8 mouse cellular contexts compared by ENCODE assay signal in genomic region chr4:41313722-41314121, GRCm38 (mm10). TPM values are rescaled to one million over a fixed set of nuclear protein-coding genes. Genes with fewer than 3 reads are reported as not detected.
DNase-seq lines count a peak whose midpoint lies in the region; ATAC-seq and TF ChIP-seq lines count a peak whose summit lies in the region.

No protein-coding gene starts in this region.

- TF ChIP-seq EP300 in liver, postnatal 0 days (IDR thresholded peaks at IDR 0.05; ENCODE audit: low read depth) = no peak

- ATAC-seq in liver, postnatal 0 days = no peak

- H3K4me1 ChIP-seq in lung, adult 2 months (ENCODE audit: control insufficient read depth, insufficient read depth, low read length) = peaks cover 5% of the 10 kb centered on the region; the same call in 1 of the 2 replicates
- H3K4me1 ChIP-seq in cortical plate, adult 2 months (ENCODE audit: control insufficient read depth, insufficient read depth, low read length) = peaks cover 9% of the 10 kb centered on the region
- H3K4me1 ChIP-seq in hindbrain, embryonic 10.5 days (replicated peaks) = peaks cover 23% of the 10 kb centered on the region
- H3K4me1 ChIP-seq in liver, postnatal 0 days (ENCODE audit: insufficient read depth) = peaks cover 37% of the 10 kb centered on the region

- TF ChIP-seq CTCF in lung, adult 2 months (IDR thresholded peaks at IDR 0.05; ENCODE audit: insufficient read depth, low read length) = no peak
- no peak for TF ChIP-seq CTCF in cortical plate, adult 2 months (IDR thresholded peaks at IDR 0.05; ENCODE audit: extremely low read depth, insufficient read depth, low read length)
- TF ChIP-seq CTCF in liver, postnatal 0 days (IDR thresholded peaks at IDR 0.05; ENCODE audit: low read depth) = no peak

- peak overlapping the region; percentile 78 for H3K4me2 ChIP-seq in liver, postnatal 0 days (ENCODE audit: low read depth, low read length)

- peak overlapping the region; percentile 98 for H3K9ac ChIP-seq in liver, postnatal 0 days (replicated peaks)

- H3K27ac ChIP-seq in cortical plate, adult 2 months (ENCODE audit: insufficient read depth, low read length) = no peak overlapping the region
- peak overlapping the region; percentile 93 for H3K27ac ChIP-seq in hindbrain, embryonic 10.5 days
- peak overlapping the region; percentile 99 for H3K27ac ChIP-seq in liver, postnatal 0 days (ENCODE audit: low read depth)

- WGBS in lung, adult 2 months = 7% methylated on average over 14 of the region's 14 CpGs
- 21% methylated on average over 14 of the region's 14 CpGs for WGBS in hindbrain, embryonic 10.5 days
- 19% methylated on average over 14 of the region's 14 CpGs for WGBS in liver, postnatal 0 days (ENCODE audit: insufficient replicate concordance)

- peaks cover 43% of the 10 kb centered on the region for H3K36me3 ChIP-seq in hindbrain, embryonic 10.5 days
- H3K36me3 ChIP-seq in liver, postnatal 0 days (replicated peaks; ENCODE audit: insufficient read depth, low read length) = peaks cover 37% of the 10 kb centered on the region

- no peaks in the 10 kb centered on the region for H3K9me3 ChIP-seq in hindbrain, embryonic 10.5 days
- no peaks in the 10 kb centered on the region for H3K9me3 ChIP-seq in liver, postnatal 0 days (ENCODE audit: low read length)

- no peak for DNase-seq in lung, adult 2 months
- no peak for DNase-seq in lung, postnatal 10 days
- peak; percentile 16 for DNase-seq in hindbrain, embryonic 10.5 days (ENCODE audit: low spot score)
- peak; percentile 25 for DNase-seq in liver, postnatal 0 days
- no peak for DNase-seq in frontal cortex, postnatal 36 days (ENCODE audit: low spot score in 2 of 2)
- DNase-seq in gastrocnemius, adult 18-20 months (ENCODE audit: low spot score) = no peak
- no peak for DNase-seq in left cerebral cortex, postnatal 4 days

- TF ChIP-seq POLR2A in lung, adult 2 months (IDR thresholded peaks at IDR 0.05; ENCODE audit: borderline replicate concordance, extremely low read depth, low read depth, low read length) = no peak
- no peak for TF ChIP-seq POLR2A in cortical plate, adult 2 months (IDR thresholded peaks at IDR 0.05; ENCODE audit: extremely low read depth, insufficient read depth, low read length)

- H3K4me3 ChIP-seq in lung, adult 2 months (replicated peaks; ENCODE audit: extremely low read depth, low read depth, low read length) = peak overlapping the region; percentile 94
- peak overlapping the region; percentile 80 for H3K4me3 ChIP-seq in cortical plate, adult 2 months (ENCODE audit: insufficient read depth, low read length)
- H3K4me3 ChIP-seq in hindbrain, embryonic 10.5 days = peak overlapping the region; percentile 94
- peak overlapping the region; percentile 90 for H3K4me3 ChIP-seq in liver, postnatal 0 days (ENCODE audit: low read depth, low read length)

- H3K27me3 ChIP-seq in hindbrain, embryonic 10.5 days (ENCODE audit: insufficient read depth, poor library complexity, severe bottlenecking) = no peaks in the 10 kb centered on the region
- no peaks in the 10 kb centered on the region for H3K27me3 ChIP-seq in liver, postnatal 0 days (ENCODE audit: insufficient read depth, low read length)

- intact Hi-C loops in left cerebral cortex, postnatal 4 days (cut with DNase I) = loop anchor here (10.0 kb wide), 1 partner anchor 81 kb away; no protein-coding TSS in a partner anchor

RNA-seq across cellular contexts. Expression of gene Dcaf12, which starts 1.0 kb away (rescaled TPM):
- polyA plus RNA-seq in lung, adult 2 months (2012; rRNA removed) = 21.9 and 28.3 TPM in 2 replicates
- 33.1 and 34.1 TPM in 2 replicates for polyA plus RNA-seq in cortical plate, adult 2 months (2012; rRNA removed)
- 57.8 and 64.0 TPM in 2 replicates for polyA plus RNA-seq in hindbrain, embryonic 10.5 days (2016; fragmentation: Nextera tagmentation; extraction: Ambion mirVana)
- 35.8 and 39.6 TPM in 2 replicates for polyA plus RNA-seq in liver, postnatal 0 days (2015; fragmentation: Nextera tagmentation; extraction: Ambion mirVana)
- total RNA-seq in gastrocnemius, adult 18-20 months (2021) = 10 to 100 TPM; 27.0 to 27.1 TPM
- total RNA-seq in left cerebral cortex, postnatal 4 days (2021) = 10 to 100 TPM; 56.7 to 57.5 TPM

RNA-seq across cellular contexts. Expression of gene Ubap1, which starts 35.1 kb away (rescaled TPM):
- 16.9 and 24.0 TPM in 2 replicates for polyA plus RNA-seq in lung, adult 2 months (2012; rRNA removed)
- polyA plus RNA-seq in cortical plate, adult 2 months (2012; rRNA removed) = 44.0 and 47.7 TPM in 2 replicates
- 73.4 and 73.8 TPM in 2 replicates for polyA plus RNA-seq in hindbrain, embryonic 10.5 days (2016; fragmentation: Nextera tagmentation; extraction: Ambion mirVana)
- polyA plus RNA-seq in liver, postnatal 0 days (2015; fragmentation: Nextera tagmentation; extraction: Ambion mirVana) = 25.6 and 28.6 TPM in 2 replicates
- 10 to 100 TPM; 38.5 to 41.8 TPM for total RNA-seq in gastrocnemius, adult 18-20 months (2021)
- total RNA-seq in left cerebral cortex, postnatal 4 days (2021) = 10 to 100 TPM; 33.5 to 43.3 TPM

RNA-seq across cellular contexts. Expression of gene Ubap2, which starts 38.8 kb away (rescaled TPM):
- 53.1 and 62.2 TPM in 2 replicates for polyA plus RNA-seq in lung, adult 2 months (2012; rRNA removed)
- polyA plus RNA-seq in cortical plate, adult 2 months (2012; rRNA removed) = 21.8 and 26.2 TPM in 2 replicates
- 85.8 and 89.3 TPM in 2 replicates for polyA plus RNA-seq in hindbrain, embryonic 10.5 days (2016; fragmentation: Nextera tagmentation; extraction: Ambion mirVana)
- 8.3 and 10.8 TPM in 2 replicates for polyA plus RNA-seq in liver, postnatal 0 days (2015; fragmentation: Nextera tagmentation; extraction: Ambion mirVana)
- total RNA-seq in gastrocnemius, adult 18-20 months (2021) = 10 to 100 TPM; 87.1 to 89.5 TPM
- total RNA-seq in left cerebral cortex, postnatal 4 days (2021) = 10 to 100 TPM; 77.8 to 78.2 TPM

Comparison
In these comparisons a context has a peak if more than half of its experiments do, and no peak if none do; other contexts are left out.
1. DNase-seq: peak in hindbrain, embryonic 10.5 days (single experiment) and liver, postnatal 0 days (single experiment); none in lung, adult 2 months (single experiment), lung, postnatal 10 days (single experiment), frontal cortex, postnatal 36 days (0 of 2), gastrocnemius, adult 18-20 months (single experiment) and left cerebral cortex, postnatal 4 days (single experiment).
2. Peak in every context shown above with its lines, with median percentiles within 50 percentile points of each other: H3K4me3 ChIP-seq.